Mouse (Mus musculus) spleen, adult 2 months (tissue): ENCODE measurements around the gene Dcp1b.

Experiments
- CTCF ChIP-seq: fragments of 200-500 bp; IDR thresholded peaks from 2 replicates; pipeline ENCODE4 v1.5.1; 2011; ENCODE audit warnings: mild to moderate bottlenecking, inconsistent platforms; ENCODE audit not compliant: insufficient read depth, insufficient read length, insufficient replicate concordance; ENCODE audit errors: extremely low read depth
- POLR2A ChIP-seq: fragments of 200-500 bp; IDR thresholded peaks from 2 replicates; pipeline ENCODE4 v1.6.1; 2011; ENCODE audit warnings: low read depth, low read length, inconsistent platforms

- TF ChIP-seq CTCF, result no peak
- TF ChIP-seq POLR2A, result no peak
Measured at GRCm38 (mm10) chr6:119249726-119250125, 74.7 kb downstream of the Dcp1b start.
